Mouse (Mus musculus) testis, postnatal 14 days (tissue): ENCODE measurements at regions not wholly inside any gene's neighbourhood (a gene's known extent, or its start where the extent isn't known, plus 50 kb on each side); places are given as distances from the start of the nearest gene placed in this dataset.
A peak's percentile ranks its signal among the peaks of the same experiment; 100 is the strongest.

Experiments
- DNase-seq: peaks from one replicate; pipeline ENCODE4 v3.0.0; 2021; ENCODE audit warnings: low spot score

DNA sequence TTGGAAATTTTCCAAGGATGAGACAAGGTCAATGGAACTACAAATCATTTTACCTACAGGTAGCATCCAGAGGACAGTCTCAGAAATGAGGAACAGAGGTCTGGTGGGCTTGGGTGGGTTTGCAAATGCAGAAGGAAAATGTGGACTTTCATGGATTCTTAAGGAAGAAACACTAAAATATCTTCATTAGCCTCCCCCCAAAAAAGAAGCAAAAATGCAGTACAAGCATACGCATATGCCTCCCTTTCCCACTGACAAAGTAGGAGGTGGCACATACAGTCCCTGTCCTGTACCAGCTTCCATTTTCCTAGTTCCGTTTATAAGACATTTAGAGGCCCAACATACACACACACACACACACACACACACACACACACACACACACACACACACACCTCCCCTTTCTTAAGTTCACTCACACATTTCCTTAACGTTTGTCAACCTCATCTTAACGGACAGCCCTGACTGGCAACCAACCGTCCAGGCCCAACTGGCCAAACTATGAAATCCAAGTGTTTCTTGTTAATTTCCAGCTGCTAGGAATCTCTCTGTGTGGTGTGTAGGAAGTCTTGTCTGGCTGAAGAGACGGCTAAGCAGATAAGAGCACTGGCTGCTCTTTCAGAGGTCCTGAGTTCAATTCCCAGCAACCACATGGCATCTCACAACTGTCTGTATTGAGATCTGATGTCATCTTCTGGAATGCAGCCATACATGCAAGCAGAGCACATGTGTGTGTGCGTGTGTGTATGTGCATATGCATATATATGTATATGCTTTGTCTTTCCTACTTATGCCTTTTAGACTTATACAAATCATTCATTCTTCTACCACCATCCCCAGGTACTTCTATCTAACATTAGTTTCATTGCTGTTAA, 206.6 kb upstream of the Hnrnpa3 start:
- no peak for DNase-seq

DNA sequence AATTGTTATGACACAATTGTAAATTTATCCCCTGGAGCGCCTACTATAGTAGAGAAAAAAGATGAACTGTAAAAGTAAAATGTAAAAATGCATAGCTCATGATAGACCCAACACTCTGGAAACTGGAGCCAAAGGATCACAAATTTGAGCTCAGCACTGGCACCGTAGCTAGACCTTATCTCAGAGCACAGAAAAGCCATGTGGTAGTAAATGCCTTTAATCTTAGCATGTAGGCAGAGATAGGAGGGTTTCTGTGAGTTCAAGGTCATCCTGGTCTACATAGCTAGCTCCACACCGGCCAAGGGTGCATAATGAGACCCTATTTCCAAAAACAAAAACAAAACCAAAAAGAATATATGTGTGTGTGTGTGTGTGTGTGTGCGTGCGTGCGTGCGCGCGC, 203.6 kb upstream of the Hnrnpa3 start:
- DNase-seq, result no peak

- DNase-seq, result no peak
These were observed 202.8 kb upstream of the Hnrnpa3 start for GRCm38 (mm10) chr2:75456272-75456671.

DNA sequence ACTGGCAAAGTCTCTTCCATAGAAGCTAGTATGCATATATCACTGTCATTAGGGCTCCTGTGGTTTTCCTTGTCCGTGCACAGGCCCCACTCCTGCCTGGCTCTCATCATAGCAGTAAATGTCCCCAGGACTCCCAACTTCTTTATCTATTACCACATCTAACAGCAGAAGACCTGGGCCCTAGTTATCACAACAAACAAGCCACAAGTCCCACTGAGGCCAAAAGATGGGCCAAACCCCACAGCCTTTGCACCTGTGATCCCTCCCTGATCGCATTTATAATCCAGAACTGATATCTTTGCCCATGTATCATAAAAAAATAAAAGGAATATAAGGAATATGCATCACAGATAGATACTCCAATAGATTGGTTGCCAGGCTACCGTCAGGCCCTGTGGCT, 201.6 kb upstream of the Hnrnpa3 start:
- no peak for DNase-seq

GRCm38 (mm10) chr2:75458898-75459297, 200.2 kb upstream of the Hnrnpa3 start:
- DNase-seq, result no peak

GRCm38 (mm10) chr2:75460419-75460818, 198.6 kb upstream of the Hnrnpa3 start:
- no peak for DNase-seq

- DNase-seq, result no peak
These were observed 198.0 kb upstream of the Hnrnpa3 start for GRCm38 (mm10) chr2:75461019-75461418.

GRCm38 (mm10) chr2:75461421-75461991, 197.6 kb upstream of the Hnrnpa3 start:
- no peak for DNase-seq

DNA sequence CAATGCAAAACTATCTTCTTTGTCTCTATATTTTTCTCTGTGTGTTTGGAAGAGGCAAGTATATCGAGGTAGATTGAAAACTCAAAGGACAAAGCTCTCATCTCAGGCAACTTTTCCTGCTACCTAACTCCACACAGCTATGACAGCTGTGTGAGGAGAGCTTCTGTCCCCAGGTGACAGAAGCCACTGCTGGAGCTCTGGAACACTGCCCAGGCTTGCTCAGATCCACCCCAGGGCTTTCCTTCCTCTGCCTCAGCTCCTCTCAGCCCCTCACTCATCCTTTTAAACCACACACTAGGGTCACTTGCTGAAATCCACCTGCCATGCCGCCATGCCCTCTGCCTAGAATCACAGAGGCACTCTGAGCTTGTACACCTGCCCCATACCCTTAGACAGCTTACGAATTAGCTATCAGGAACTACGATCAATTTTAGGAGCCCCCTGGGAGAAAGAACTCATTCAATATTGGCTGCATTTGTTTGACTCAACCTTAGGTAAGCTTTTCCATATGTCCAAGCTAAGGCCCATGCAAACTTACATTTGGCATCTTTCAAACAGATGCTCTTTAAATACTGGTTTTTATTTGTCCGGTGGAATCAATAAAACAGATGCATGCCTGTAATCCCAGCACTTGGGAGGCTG, 196.9 kb upstream of the Hnrnpa3 start:
- DNase-seq, result no peak

GRCm38 (mm10) chr2:75463091-75463490, 196.0 kb upstream of the Hnrnpa3 start:
- DNase-seq, result no peak

GRCm38 (mm10) chr2:75464429-75464828, 194.6 kb upstream of the Hnrnpa3 start:
- DNase-seq, result no peak

GRCm38 (mm10) chr2:75468851-75469250, 190.2 kb upstream of the Hnrnpa3 start:
- DNase-seq, result peak; percentile 24

- DNase-seq, result peak; percentile 31
These were observed 188.9 kb upstream of the Hnrnpa3 start for GRCm38 (mm10) chr2:75469958-75470687.

DNA sequence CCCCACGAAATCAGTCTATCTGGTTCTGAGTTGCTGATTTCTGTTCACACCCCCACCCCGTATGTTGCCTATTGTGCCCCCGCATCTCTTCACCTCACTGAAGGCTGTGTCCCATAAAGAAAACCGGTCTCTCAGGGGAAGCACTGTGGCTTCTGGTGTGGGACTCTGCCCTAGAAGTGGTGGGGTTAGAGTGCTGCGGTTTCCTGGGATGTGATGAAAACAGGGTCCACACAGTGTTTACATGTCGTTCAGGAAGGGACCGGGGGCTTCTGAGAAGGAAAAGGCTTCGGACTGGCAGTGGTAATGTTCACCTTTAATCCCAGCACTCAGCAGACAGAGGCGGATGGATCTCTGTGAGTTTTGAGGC, 188.4 kb upstream of the Hnrnpa3 start:
- no peak for DNase-seq

- DNase-seq, result no peak
These were observed 186.6 kb upstream of the Hnrnpa3 start for GRCm38 (mm10) chr2:75472489-75472888.

DNA sequence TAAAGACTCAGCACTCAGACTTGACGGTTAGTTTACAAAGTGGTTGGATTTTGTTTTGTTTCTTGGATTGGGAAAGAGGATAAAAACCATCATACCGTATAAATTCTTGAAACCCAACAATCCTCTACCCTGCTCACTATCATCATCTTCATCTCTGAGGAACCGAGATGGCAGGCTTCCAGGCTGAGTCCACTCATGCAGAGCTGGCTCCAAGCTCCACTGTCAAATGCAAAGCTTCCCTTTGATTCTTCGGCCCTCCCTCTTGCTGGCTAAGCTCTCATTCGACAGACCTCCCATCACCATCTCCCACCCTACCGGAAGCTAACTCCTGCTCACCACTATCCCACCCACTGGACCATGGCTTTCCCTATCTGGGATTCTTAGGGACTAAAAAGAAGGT, 184.6 kb upstream of the Hnrnpa3 start:
- DNase-seq, result no peak

DNA sequence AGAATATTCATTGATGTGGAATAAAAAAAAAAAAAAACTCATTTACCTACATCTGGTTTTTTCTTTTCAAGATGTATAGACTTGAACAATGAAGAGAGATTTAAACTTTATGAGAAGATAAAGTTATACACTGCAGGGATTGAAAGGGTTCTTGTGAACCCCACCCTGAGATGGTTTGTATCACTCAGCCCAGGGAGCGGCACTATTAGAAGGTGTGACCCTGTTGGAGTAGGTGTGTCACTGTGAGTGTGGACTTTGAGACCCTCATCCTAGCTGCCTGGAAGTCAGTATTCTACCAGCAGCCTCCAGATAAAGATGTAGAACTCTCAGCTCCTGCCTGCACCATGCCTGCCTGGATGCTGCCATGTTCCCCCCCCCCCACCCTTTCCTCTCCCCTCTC, 182.7 kb upstream of the Hnrnpa3 start:
- DNase-seq, result no peak

- DNase-seq, result no peak
These were observed 182.0 kb upstream of the Hnrnpa3 start for GRCm38 (mm10) chr2:75477076-75477475.

DNA sequence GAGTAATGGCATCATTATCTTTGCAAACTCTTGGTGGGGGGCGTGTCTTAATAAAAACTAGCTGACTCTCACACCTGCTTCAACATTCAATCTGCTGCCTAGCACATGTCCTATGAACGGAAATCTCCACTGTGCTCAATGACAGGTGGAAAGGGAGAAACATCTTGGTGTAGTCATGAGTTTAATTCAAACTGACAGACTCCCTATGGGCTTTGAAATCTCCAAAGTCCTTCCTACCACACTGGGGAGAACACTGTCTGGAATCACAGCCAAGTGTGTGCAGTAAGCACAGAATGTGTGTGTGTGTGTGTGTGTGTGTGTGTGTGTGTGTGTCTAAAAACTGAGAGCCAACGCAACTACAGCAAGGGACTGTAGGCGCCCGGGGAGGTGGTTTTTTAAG, 179.5 kb upstream of the Hnrnpa3 start:
- DNase-seq, result no peak

- DNase-seq, result no peak
These were observed 177.2 kb upstream of the Hnrnpa3 start for GRCm38 (mm10) chr2:75481863-75482262.

GRCm38 (mm10) chr2:75482484-75482883, 176.6 kb upstream of the Hnrnpa3 start:
- DNase-seq, result no peak

DNA sequence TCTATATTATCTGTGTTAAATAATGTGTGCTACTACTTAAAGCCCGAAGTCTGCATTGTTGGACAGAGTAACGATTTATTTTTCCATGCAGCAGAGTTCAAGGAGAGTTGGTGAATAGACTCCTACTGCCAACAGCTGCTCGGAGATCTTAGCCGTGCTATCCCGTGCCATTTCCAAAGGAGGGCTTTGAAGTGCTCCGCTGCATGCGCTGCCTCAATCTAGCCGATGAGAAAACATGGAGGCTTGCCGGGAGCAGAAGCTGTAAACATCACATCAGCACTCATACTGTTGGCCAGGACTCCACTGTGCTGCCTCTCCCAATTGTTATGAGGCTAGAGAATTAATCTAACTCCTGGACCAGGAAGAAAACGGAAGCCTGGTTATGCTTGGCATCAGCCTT, 174.1 kb upstream of the Hnrnpa3 start:
- no peak for DNase-seq

- DNase-seq, result no peak
These were observed 167.9 kb upstream of the Hnrnpa3 start for GRCm38 (mm10) chr2:75491150-75491549.
